ENCODE assay signal across 8 mouse cellular contexts in genomic region chr17:25578920-25579319, GRCm38 (mm10). TPM values are rescaled to one million over a fixed set of nuclear protein-coding genes. Genes with fewer than 3 reads are reported as not detected.
DNase-seq lines count a peak whose midpoint lies in the region; ATAC-seq lines count a peak whose summit lies in the region.

Gene Lmf1, plus strand, starts transcription at chr17:25579085.

- peaks cover 42% of the 10 kb centered on the region for H3K4me1 ChIP-seq in hindbrain, embryonic 12.5 days

- peak; percentile 97 for ATAC-seq in hindbrain, embryonic 12.5 days (ENCODE audit: low FRiP score)

- WGBS in hindbrain, embryonic 12.5 days: under 1% methylated on average over 31 of the region's 31 CpGs

- H3K4me2 ChIP-seq in hindbrain, embryonic 12.5 days (replicated peaks): peak within 1 kb of the TSS; percentile 87

- H3K27me3 ChIP-seq in hindbrain, embryonic 12.5 days: 0 out of 2 replicates have a peak, but pooled peaks cover 8% of the 10 kb centered on the region

- peak within 1 kb of the TSS; percentile 77 for H3K27ac ChIP-seq in hindbrain, embryonic 12.5 days

- H3K9ac ChIP-seq in hindbrain, embryonic 12.5 days: peak within 1 kb of the TSS; percentile 77

- DNase-seq in NIH3T3 (ENCODE audit: low read depth): peak; percentile 98
- peak; percentile 96 to 98 for DNase-seq in cerebellum, postnatal 10 days
- peak; percentile 93 to 95 for DNase-seq in frontal cortex, postnatal 10 days (ENCODE audit: low spot score in 2 of 2)
- peak; percentile 78 to 83 for DNase-seq in layer of hippocampus, postnatal 25 days (ENCODE audit: extremely low spot score in 1 of 2, low spot score in 1 of 2)
- peak; percentile 97 for DNase-seq in lung, postnatal 25 days (ENCODE audit: low spot score)
- DNase-seq in retina, embryonic 14.5 days (ENCODE audit: low spot score): peak; percentile 97
- DNase-seq in thymus, postnatal 4 days: peak; percentile 99

- H3K36me3 ChIP-seq in hindbrain, embryonic 12.5 days: no peaks in the 10 kb centered on the region

- H3K4me3 ChIP-seq in hindbrain, embryonic 12.5 days: peak within 1 kb of the TSS; percentile 76

- no peaks in the 10 kb centered on the region for H3K9me3 ChIP-seq in hindbrain, embryonic 12.5 days (replicated peaks)

RNA-seq across cellular contexts. Expression of gene Lmf1, which starts in this region (rescaled TPM):
- polyA plus RNA-seq in hindbrain, embryonic 12.5 days (2016; fragmentation: Nextera tagmentation; extraction: Ambion mirVana): 25.7 and 26.2 TPM in 2 replicates
- 10 to 100 TPM; 24.9 to 34.0 TPM for total RNA-seq in layer of hippocampus, postnatal 25 days (2021)

Comparison
In these comparisons a context has a peak if more than half of its experiments do, and no peak if none do; other contexts are left out.
1. Peak in every context shown above with its lines: DNase-seq, ATAC-seq, H3K4me3 ChIP-seq and H3K27ac ChIP-seq.